9 mouse cellular contexts compared by ENCODE assay signal in genomic region chrX:112370577-112371410, GRCm38 (mm10). TPM values are rescaled to one million over a fixed set of nuclear protein-coding genes. Genes with fewer than 3 reads are reported as not detected.
DNase-seq lines count a peak whose midpoint lies in the region; ATAC-seq and TF ChIP-seq lines count a peak whose summit lies in the region.
"Not testable (repeated sequence)": the region's sequence is repeated elsewhere in the genome, so short reads cannot be mapped to it uniquely, and the experiment has no call there.
"Had no signal": no experiment of that assay in that cellular context is flagged by ENCODE, and none has a peak within 500 bp of the region (broad histone marks: within the 10 kb centered on the region; RNA-seq: fewer than 3 reads in every experiment).

No protein-coding gene starts in this region.

- not testable (repeated sequence) for H3K4me3 ChIP-seq in forebrain, embryonic 16.5 days (replicated peaks; ENCODE audit: low read length); heart, postnatal 0 days (ENCODE audit: low read depth, low read length); liver, embryonic 11.5 days (ENCODE audit: low read depth, low read length); stomach, embryonic 14.5 days (ENCODE audit: low read depth, low read length)

- not testable (repeated sequence) for H3K4me1 ChIP-seq in forebrain, embryonic 16.5 days (replicated peaks; ENCODE audit: control insufficient read depth, insufficient read depth, low read length); heart, postnatal 0 days (ENCODE audit: control insufficient read depth, insufficient read depth); liver, embryonic 11.5 days (replicated peaks; ENCODE audit: control insufficient read depth, insufficient read depth, low read length); stomach, embryonic 14.5 days (ENCODE audit: control insufficient read depth, insufficient read depth, low read length)

- not testable (repeated sequence) for H3K27me3 ChIP-seq in forebrain, embryonic 16.5 days (replicated peaks; ENCODE audit: control insufficient read depth, insufficient read depth, low read length); heart, postnatal 0 days (ENCODE audit: control insufficient read depth, insufficient read depth, low read length); liver, embryonic 11.5 days (replicated peaks; ENCODE audit: control insufficient read depth, insufficient read depth, low read length); stomach, embryonic 14.5 days (ENCODE audit: control insufficient read depth, insufficient read depth, low read length)

- ATAC-seq in forebrain, embryonic 16.5 days, result peak; percentile 94
- peak; percentile 96 for ATAC-seq in heart, postnatal 0 days (ENCODE audit: insufficient read depth, low read depth)
- peak; percentile 98 for ATAC-seq in liver, embryonic 11.5 days (replicated peaks; ENCODE audit: low FRiP score)
- ATAC-seq in monocyte, adult 5-6 weeks (replicated peaks; ENCODE audit: insufficient number of reproducible peaks, low FRiP score, low TSS enrichment, poor library complexity, severe bottlenecking), result peak; percentile 100
- peak; percentile 98 for ATAC-seq in stomach, embryonic 14.5 days (ENCODE audit: insufficient number of reproducible peaks, insufficient read depth, low FRiP score, low read depth)

- H3K9ac ChIP-seq in forebrain, embryonic 16.5 days (replicated peaks; ENCODE audit: low read depth, low read length); heart, postnatal 0 days (replicated peaks; ENCODE audit: low read depth, low read length); liver, embryonic 11.5 days (ENCODE audit: low read depth, low read length); stomach, embryonic 14.5 days (replicated peaks; ENCODE audit: low read depth, low read length): not testable (repeated sequence)

- H3K9me3 ChIP-seq in forebrain, embryonic 16.5 days (ENCODE audit: control insufficient read depth, low read length); heart, postnatal 0 days (replicated peaks; ENCODE audit: control insufficient read depth, low read length); liver, embryonic 11.5 days (ENCODE audit: control insufficient read depth, low read length); stomach, embryonic 14.5 days (ENCODE audit: control insufficient read depth, low read depth, low read length): not testable (repeated sequence)

- not testable (repeated sequence) for H3K27ac ChIP-seq in forebrain, embryonic 16.5 days (ENCODE audit: low read length); heart, postnatal 0 days (ENCODE audit: low read depth); liver, embryonic 11.5 days (ENCODE audit: low read depth, low read length); stomach, embryonic 14.5 days (ENCODE audit: low read length)

- TF ChIP-seq EP300 in heart, postnatal 0 days (IDR thresholded peaks at IDR 0.05; ENCODE audit: low read depth), result not testable (repeated sequence)

- not testable (repeated sequence) for H3K4me2 ChIP-seq in forebrain, embryonic 16.5 days (ENCODE audit: low read length); heart, postnatal 0 days (ENCODE audit: low read depth, low read length); liver, embryonic 11.5 days; stomach, embryonic 14.5 days (replicated peaks; ENCODE audit: low read depth, low read length)

- not testable (repeated sequence) for H3K36me3 ChIP-seq in forebrain, embryonic 16.5 days (ENCODE audit: control insufficient read depth, insufficient read depth); heart, postnatal 0 days (replicated peaks; ENCODE audit: control insufficient read depth, insufficient read depth, low read length); liver, embryonic 11.5 days (ENCODE audit: control insufficient read depth, insufficient read depth, low read length); stomach, embryonic 14.5 days (ENCODE audit: control insufficient read depth, insufficient read depth, low read length)

- TF ChIP-seq CTCF in heart, postnatal 0 days (IDR thresholded peaks at IDR 0.05; ENCODE audit: low read depth), result not testable (repeated sequence)

- peak; percentile 42 to 50 for DNase-seq in CD8-positive naive resting alpha-beta T cell, adult 2 months (ENCODE audit: low read depth in 2 of 2, low spot score in 2 of 2)
- peak; percentile 28 for DNase-seq in cerebellum, adult 11 months
- not testable (repeated sequence) for DNase-seq in heart, postnatal 0 days (ENCODE audit: low spot score)
- DNase-seq in kidney, postnatal 10 days, result peak; percentile 9
- DNase-seq in liver, embryonic 11.5 days (ENCODE audit: low spot score), result peak; percentile 61

- WGBS in forebrain, embryonic 16.5 days, result 87% methylated on average over 5 of the region's 5 CpGs
- WGBS in heart, postnatal 0 days, result 73% methylated on average over 5 of the region's 5 CpGs
- 82% methylated on average over 5 of the region's 5 CpGs for WGBS in liver, embryonic 11.5 days
- 82% methylated on average over 5 of the region's 5 CpGs for WGBS in stomach, embryonic 14.5 days

RNA-seq across cellular contexts. Expression of gene Satl1, which starts 35.8 kb away (rescaled TPM):
- polyA plus RNA-seq in forebrain, embryonic 16.5 days (2015; fragmentation: Nextera tagmentation; extraction: Ambion mirVana), result not detected in 2 replicates
- not detected in 2 replicates for total RNA-seq in heart, postnatal 0 days (2014; rRNA removed; ENCODE audit: low replicate concordance)
- not detected in 2 replicates for polyA plus RNA-seq in heart, postnatal 0 days (2015; fragmentation: Nextera tagmentation; extraction: Ambion mirVana)
- not detected in 2 replicates for polyA plus RNA-seq in liver, embryonic 11.5 days (2014; fragmentation: Nextera tagmentation; extraction: Ambion mirVana)
- 0.64 TPM in 1 of 3 replicates, not detected in the others for total RNA-seq in monocyte, adult 5-6 weeks (2017)
- polyA plus RNA-seq in stomach, embryonic 14.5 days (2014; fragmentation: Nextera tagmentation; extraction: Ambion mirVana), result not detected in 2 replicates
- total RNA-seq: adrenal gland, postnatal 36 days had no signal

RNA-seq across cellular contexts. Expression of gene Apool, which starts 59.7 kb away (rescaled TPM):
- polyA plus RNA-seq in forebrain, embryonic 16.5 days (2015; fragmentation: Nextera tagmentation; extraction: Ambion mirVana), result 17.3 and 23.6 TPM in 2 replicates
- 36.0 and 47.7 TPM in 2 replicates for total RNA-seq in heart, postnatal 0 days (2014; rRNA removed; ENCODE audit: low replicate concordance)
- 97.9 and 101 TPM in 2 replicates for polyA plus RNA-seq in heart, postnatal 0 days (2015; fragmentation: Nextera tagmentation; extraction: Ambion mirVana)
- polyA plus RNA-seq in liver, embryonic 11.5 days (2014; fragmentation: Nextera tagmentation; extraction: Ambion mirVana), result 47.5 and 48.6 TPM in 2 replicates
- 14.8 to 29.4 TPM (median 22.9 TPM) in 3 replicates for total RNA-seq in monocyte, adult 5-6 weeks (2017)
- 48.6 and 55.1 TPM in 2 replicates for polyA plus RNA-seq in stomach, embryonic 14.5 days (2014; fragmentation: Nextera tagmentation; extraction: Ambion mirVana)
